Mouse (Mus musculus): Measurements from ENCODE around the gene Ifnz.
"Not testable (repeated sequence)": the region's sequence is repeated elsewhere in the genome, so short reads cannot be mapped to it uniquely, and the experiment has no call there.

Gene Ifnz

GRCm38 (mm10) chr4:88781831-88782230 lies at the start of gene Ifnz:
TSS of gene Ifnz (plus strand) at chr4:88782131.
- DNase-seq (ENCODE audit: low spot score), result not testable (repeated sequence)

- peak; percentile 76 for DNase-seq (ENCODE audit: low spot score)
Observed at GRCm38 (mm10) chr4:88738480-88738879, 43.5 kb upstream of the Ifnz start.

- no peak for DNase-seq (ENCODE audit: low spot score)
Observed at GRCm38 (mm10) chr4:88739036-88739435, 42.9 kb upstream of the Ifnz start.

- DNase-seq (ENCODE audit: low spot score), result no peak
Observed at GRCm38 (mm10) chr4:88741426-88741825, 40.5 kb upstream of the Ifnz start.

DNA sequence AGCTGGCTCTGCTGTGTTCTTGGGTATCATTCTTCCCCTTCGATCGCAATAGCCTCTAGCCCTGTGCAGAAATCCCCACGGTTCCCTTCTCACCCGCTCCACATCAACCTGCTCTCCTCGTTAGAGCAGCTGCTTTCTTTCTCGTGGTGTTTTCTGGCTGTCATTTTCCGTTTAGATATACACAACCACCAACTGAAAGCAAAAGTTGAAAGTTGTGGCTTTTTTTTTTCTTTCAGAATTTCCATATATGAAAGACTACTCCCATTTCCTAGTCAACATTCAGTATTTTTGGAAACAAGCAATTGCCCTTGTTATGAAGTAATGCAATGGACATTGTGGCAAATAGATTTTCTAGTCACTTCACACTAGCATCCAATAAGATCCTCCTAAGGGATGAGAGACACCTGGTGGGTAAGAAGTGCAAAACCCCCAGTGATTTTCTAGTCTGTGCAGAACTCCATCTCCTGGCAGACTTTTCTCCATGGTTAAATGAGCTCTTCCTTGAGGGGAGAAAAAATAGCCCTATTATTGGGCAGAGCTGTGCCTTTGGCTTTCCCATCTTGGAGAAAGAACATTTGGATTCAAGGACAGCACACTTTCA lies 39.1 kb upstream of the Ifnz start:
- DNase-seq (ENCODE audit: low spot score), result no peak

DNA sequence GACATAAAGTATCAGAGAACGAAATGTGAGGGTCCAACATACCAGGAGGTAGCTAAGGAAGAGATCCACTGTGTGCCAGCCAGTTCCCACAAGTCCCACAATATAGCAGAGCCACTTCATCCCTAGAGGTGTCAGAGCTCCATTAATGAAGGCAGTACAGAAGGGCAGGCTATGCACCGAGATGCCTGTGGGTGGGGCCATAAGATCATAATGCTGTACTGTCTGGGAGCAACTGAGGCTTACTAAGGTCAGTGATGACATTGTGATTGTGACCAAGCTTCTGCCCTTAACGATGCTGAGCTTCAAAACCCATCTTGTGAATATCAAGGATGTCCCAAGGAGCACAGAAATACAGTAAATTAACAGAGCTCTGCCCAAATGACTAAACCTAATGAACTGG lies 37.7 kb upstream of the Ifnz start:
- DNase-seq (ENCODE audit: low spot score), result no peak

DNA sequence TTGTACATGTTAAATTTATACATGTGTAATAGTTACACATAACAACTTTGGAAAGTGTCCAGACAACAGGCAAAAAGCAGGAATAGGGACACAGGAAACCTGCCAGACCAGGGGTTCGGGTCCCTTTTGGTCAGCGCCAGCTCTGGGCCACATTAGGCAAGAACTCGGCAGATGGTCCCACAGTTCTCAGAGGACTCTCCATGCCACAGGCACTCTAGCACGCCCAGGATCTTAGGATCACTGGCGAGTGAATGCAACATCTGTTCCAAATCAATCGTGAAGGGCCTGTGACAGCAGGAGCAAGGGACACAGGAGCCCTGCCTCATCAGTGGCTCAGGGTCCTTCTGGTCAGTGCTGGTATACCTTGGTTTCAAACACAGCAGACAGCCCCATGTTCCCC lies 32.0 kb upstream of the Ifnz start:
- no peak for DNase-seq (ENCODE audit: low spot score)

GRCm38 (mm10) chr4:88754818-88755340 lies 27.1 kb upstream of the Ifnz start, which contains the start of gene Gm13271:
TSS of gene Gm13271 (plus strand) at chr4:88754868.
- DNase-seq (ENCODE audit: low spot score), result peak; percentile 62

- peak; percentile 12 for DNase-seq (ENCODE audit: low spot score)
Observed at GRCm38 (mm10) chr4:88756581-88757513, 25.1 kb upstream of the Ifnz start.

- DNase-seq (ENCODE audit: low spot score), result peak; percentile 87
Observed at GRCm38 (mm10) chr4:88757628-88758031, 24.3 kb upstream of the Ifnz start.

GRCm38 (mm10) chr4:88758751-88759150 lies 23.2 kb upstream of the Ifnz start:
- DNase-seq (ENCODE audit: low spot score), result not testable (repeated sequence)

DNA sequence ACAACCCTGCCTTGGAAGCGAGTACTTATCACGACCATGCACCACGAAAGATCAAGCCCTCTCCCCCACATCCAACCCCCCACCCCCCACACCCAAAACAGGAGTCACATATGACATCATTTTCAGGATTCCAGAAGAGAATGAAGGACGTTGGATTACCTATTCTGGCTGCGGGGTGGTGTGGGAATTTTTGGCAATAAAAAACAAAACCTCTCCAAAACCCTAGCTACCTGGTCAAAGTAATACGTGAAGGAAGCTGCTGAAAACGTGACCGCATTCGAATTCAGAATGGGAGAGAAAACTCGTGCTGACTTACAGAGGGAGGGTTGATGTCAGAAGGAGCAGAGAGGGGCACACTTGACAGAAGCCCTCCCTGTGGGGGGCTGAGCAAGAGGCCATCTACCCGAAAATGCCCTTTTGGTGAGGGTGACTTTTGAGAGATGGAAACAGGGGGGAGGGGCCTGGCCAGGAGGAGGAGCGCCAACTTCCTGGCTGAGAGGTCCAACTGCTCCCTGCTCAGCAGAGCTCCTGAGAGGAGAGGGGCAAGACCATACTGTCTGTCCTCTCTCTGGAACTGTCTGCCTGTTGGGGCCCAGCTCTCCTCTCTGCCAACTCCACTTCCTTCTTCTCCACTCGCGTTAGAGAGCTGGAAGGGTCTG lies 22.2 kb upstream of the Ifnz start, which contains the start of gene Gm13283:
Gene Gm13283, plus strand, starts transcription at position 510 of the 659 bp plus-strand sequence.
- DNase-seq (ENCODE audit: low spot score), result peak; percentile 22

GRCm38 (mm10) chr4:88760431-88760830 lies 21.5 kb upstream of the Ifnz start:
- peak; percentile 80 for DNase-seq (ENCODE audit: low spot score)

DNA sequence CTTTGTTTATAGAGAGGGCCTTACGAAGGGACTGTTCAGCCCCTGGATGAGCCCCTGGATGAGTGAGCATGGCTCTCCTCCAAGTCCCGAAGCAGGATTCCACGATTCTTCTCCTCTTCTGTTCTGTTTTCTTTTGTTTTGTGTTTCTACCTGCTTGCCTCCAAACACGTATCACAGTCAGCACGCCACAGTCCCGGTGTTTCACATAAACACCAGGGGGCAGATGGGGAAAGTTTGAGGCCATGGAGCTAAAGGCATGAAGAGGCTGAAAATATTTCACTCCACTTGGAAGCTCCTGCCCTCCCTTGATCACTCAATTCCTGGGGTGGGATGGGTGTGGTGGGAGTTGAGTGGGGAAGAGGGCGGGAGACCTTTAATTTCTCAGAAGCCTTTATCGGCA lies 20.2 kb upstream of the Ifnz start:
- peak; percentile 71 for DNase-seq (ENCODE audit: low spot score)

- DNase-seq (ENCODE audit: low spot score), result peak; percentile 10
Observed at GRCm38 (mm10) chr4:88762341-88762740, 19.6 kb upstream of the Ifnz start.

- peak; percentile 56 for DNase-seq (ENCODE audit: low spot score)
Observed at GRCm38 (mm10) chr4:88763384-88764018, 18.4 kb upstream of the Ifnz start.

DNA sequence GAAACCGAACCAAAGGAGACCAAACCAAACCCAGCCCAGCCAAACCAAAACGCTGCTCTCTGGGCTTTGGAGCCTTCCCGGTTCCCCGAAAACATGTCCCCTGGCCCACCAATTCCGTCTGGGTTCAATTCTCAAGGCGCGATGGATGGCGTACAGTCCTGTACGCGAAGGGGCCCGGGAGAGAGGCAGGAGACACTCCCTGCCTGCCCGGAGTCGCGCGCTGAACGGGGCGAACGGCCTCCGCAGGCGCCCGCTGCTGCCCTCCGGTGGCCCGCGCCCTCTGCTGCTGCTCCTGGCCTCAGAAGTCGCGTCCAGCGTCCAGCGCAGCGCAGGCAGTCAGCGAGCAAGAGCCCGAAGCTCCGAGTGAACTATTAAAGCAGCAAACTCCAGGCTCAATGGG lies 8.4 kb upstream of the Ifnz start, which contains the start of gene Gm13290:
Gene Gm13290, plus strand, starts transcription at position 301 of the 400 bp plus-strand sequence.
- not testable (repeated sequence) for DNase-seq (ENCODE audit: low spot score)

GRCm38 (mm10) chr4:88776622-88777021 lies 5.3 kb upstream of the Ifnz start, which contains the start of gene Gm13289:
TSS of gene Gm13289 (plus strand) at chr4:88776922.
- not testable (repeated sequence) for DNase-seq (ENCODE audit: low spot score)

DNA sequence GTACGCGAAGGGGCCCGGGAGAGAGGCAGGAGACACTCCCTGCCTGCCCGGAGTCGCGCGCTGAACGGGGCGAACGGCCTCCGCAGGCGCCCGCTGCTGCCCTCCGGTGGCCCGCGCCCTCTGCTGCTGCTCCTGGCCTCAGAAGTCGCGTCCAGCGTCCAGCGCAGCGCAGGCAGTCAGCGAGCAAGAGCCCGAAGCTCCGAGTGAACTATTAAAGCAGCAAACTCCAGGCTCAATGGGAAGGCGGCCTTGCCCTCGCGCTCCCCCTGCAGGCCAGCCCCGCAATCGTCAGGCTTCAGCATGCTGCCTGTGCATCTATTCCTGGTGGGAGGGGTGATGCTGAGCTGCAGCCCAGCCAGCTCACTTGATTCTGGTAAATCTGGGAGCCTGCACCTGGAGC lies 2.4 kb upstream of the Ifnz start, which contains the start of gene Gm13272:
Gene Gm13272, plus strand, starts transcription at position 301 of the 400 bp plus-strand sequence.
- not testable (repeated sequence) for DNase-seq (ENCODE audit: low spot score)

DNA sequence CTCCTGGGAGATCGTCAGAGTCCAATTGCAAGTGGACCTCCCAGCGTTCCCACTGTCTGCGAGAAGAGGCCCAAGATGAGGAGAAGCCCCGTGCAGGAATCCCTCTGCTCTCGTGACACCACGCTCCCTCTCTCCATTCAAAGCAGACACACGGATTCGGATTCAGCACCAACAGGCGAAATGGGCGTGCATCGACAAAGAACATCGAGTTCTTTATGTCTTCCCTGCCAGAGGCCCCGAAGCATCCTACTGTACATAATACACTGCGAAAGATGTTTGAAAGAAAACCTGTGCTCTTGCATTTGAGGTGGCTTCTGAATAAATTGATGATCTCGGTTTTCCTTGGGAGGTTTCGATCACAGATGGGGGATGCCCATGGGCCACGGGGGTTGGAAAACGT lies 1.6 kb upstream of the Ifnz start:
- DNase-seq (ENCODE audit: low spot score), result not testable (repeated sequence)

GRCm38 (mm10) chr4:88782335-88782734 lies 404 bp downstream of the Ifnz start:
- not testable (repeated sequence) for DNase-seq (ENCODE audit: low spot score)
